8 mouse cellular contexts compared by ENCODE assay signal in genomic region chr5:124050095-124051050, GRCm38 (mm10). TPM values are rescaled to one million over a fixed set of nuclear protein-coding genes. Genes with fewer than 3 reads are reported as not detected.
A peak's percentile ranks its signal among the peaks of the same experiment; 100 is the strongest.
DNase-seq lines count a peak whose midpoint lies in the region; ATAC-seq lines count a peak whose summit lies in the region.

No protein-coding gene starts in this region.

- no peak for DNase-seq in frontal cortex, postnatal 36 days (ENCODE audit: low spot score in 2 of 2)
- DNase-seq in embryo, embryonic 10.5 days (ENCODE audit: low spot score), result peak; percentile 50
- DNase-seq in heart, postnatal 10 days, result peak; percentile 48 to 52
- no peak for DNase-seq in right cerebral cortex, adult 2 months (ENCODE audit: low spot score in 2 of 2)
- no peak for DNase-seq in frontal cortex, adult 2 months (ENCODE audit: extremely low spot score in 1 of 2, low spot score in 1 of 2)

- peak; percentile 29; the same call in 1 of the 2 replicates for ATAC-seq in frontal cortex, adult (ENCODE audit: low TSS enrichment)
- ATAC-seq in liver, embryonic 16.5 days (ENCODE audit: low read depth), result 0 out of 2 replicates have a peak, but pooled peaks have one; percentile 4
- no peak for ATAC-seq in neural tube, embryonic 13.5 days (ENCODE audit: low read depth)

- peak overlapping the region; percentile 58 for H3K4me3 ChIP-seq in liver, embryonic 16.5 days (ENCODE audit: low read depth, low read length)
- no peak overlapping the region for H3K4me3 ChIP-seq in neural tube, embryonic 13.5 days

- no peaks in the 10 kb centered on the region for H3K36me3 ChIP-seq in liver, embryonic 16.5 days (ENCODE audit: control insufficient read depth, insufficient read depth)
- no peaks in the 10 kb centered on the region for H3K36me3 ChIP-seq in neural tube, embryonic 13.5 days

- WGBS in liver, embryonic 16.5 days (ENCODE audit: insufficient replicate concordance), result 23% methylated on average over 14 of the region's 14 CpGs
- WGBS in neural tube, embryonic 13.5 days, result 57% methylated on average over 14 of the region's 14 CpGs

- H3K4me1 ChIP-seq in liver, embryonic 16.5 days (ENCODE audit: control insufficient read depth, low read depth, low read length), result peaks cover 63% of the 10 kb centered on the region
- H3K4me1 ChIP-seq in neural tube, embryonic 13.5 days (replicated peaks), result peaks cover 27% of the 10 kb centered on the region

- H3K4me2 ChIP-seq in liver, embryonic 16.5 days (ENCODE audit: low read depth, low read length), result peak overlapping the region; percentile 53
- no peak overlapping the region for H3K4me2 ChIP-seq in neural tube, embryonic 13.5 days

- intact Hi-C loops in heart, postnatal 10 days (cut with DNase I), result no loop called here

- no peaks in the 10 kb centered on the region for H3K27me3 ChIP-seq in liver, embryonic 16.5 days (ENCODE audit: control insufficient read depth, insufficient read depth, low read depth, low read length)
- H3K27me3 ChIP-seq in neural tube, embryonic 13.5 days, result no peaks in the 10 kb centered on the region

- peak overlapping the region; percentile 64 for H3K9ac ChIP-seq in liver, embryonic 16.5 days (ENCODE audit: low read depth, low read length)
- peak overlapping the region; percentile 31; the same call in 1 of the 2 replicates for H3K9ac ChIP-seq in neural tube, embryonic 13.5 days

- H3K9me3 ChIP-seq in liver, embryonic 16.5 days (replicated peaks; ENCODE audit: control insufficient read depth, low read length), result no peaks in the 10 kb centered on the region
- H3K9me3 ChIP-seq in neural tube, embryonic 13.5 days, result no peaks in the 10 kb centered on the region

- peak overlapping the region; percentile 96 for H3K27ac ChIP-seq in liver, embryonic 16.5 days (ENCODE audit: low read length)
- peak overlapping the region; percentile 38 for H3K27ac ChIP-seq in neural tube, embryonic 13.5 days (replicated peaks)

RNA-seq across cellular contexts. Expression of gene Vps37b, which starts 18.3 kb away (rescaled TPM):
- 10 to 100 TPM; 38.0 to 46.7 TPM for total RNA-seq in heart, postnatal 10 days (2021)
- polyA plus RNA-seq in liver, embryonic 16.5 days (2015; fragmentation: Nextera tagmentation; extraction: Ambion mirVana), result 14.3 and 16.3 TPM in 2 replicates
- 77.5 and 78.5 TPM in 2 replicates for polyA plus RNA-seq in neural tube, embryonic 13.5 days (2015; fragmentation: Nextera tagmentation; extraction: Ambion mirVana)
- 46.3 and 53.0 TPM in 2 replicates for polyA plus RNA-seq in frontal cortex, adult 2 months (2012; rRNA removed)

RNA-seq across cellular contexts. Expression of gene Abcb9, which starts 45.2 kb away (rescaled TPM):
- 1 to 10 TPM; 6.5 to 6.7 TPM for total RNA-seq in heart, postnatal 10 days (2021)
- 6.4 and 6.7 TPM in 2 replicates for polyA plus RNA-seq in liver, embryonic 16.5 days (2015; fragmentation: Nextera tagmentation; extraction: Ambion mirVana)
- 8.1 and 10.3 TPM in 2 replicates for polyA plus RNA-seq in neural tube, embryonic 13.5 days (2015; fragmentation: Nextera tagmentation; extraction: Ambion mirVana)
- polyA plus RNA-seq in frontal cortex, adult 2 months (2012; rRNA removed), result 30.2 and 33.3 TPM in 2 replicates

Comparison
In these comparisons a context has a peak if more than half of its experiments do, and no peak if none do; other contexts are left out.
1. DNase-seq: peak in embryo, embryonic 10.5 days (single experiment) and heart, postnatal 10 days (2 of 2); none in frontal cortex, postnatal 36 days (0 of 2), right cerebral cortex, adult 2 months (0 of 2) and frontal cortex, adult 2 months (0 of 2).